Mouse (Mus musculus) liver, embryonic 14.5 days (tissue): ENCODE measurements around the gene A930033H14Rik. TPM values are rescaled to one million over a fixed set of nuclear protein-coding genes. Genes with fewer than 3 reads are reported as not detected.

ENCODE experiments used
- ATAC-seq: fragments of 200-750 bp; cut with Nextera tagmentation; 2 replicates; pipeline ENCODE4 v1.8.0; 2017; ENCODE audit warnings: moderate number of reproducible peaks, mild to moderate bottlenecking, moderate library complexity; ENCODE audit not compliant: insufficient read depth
- DNase-seq, 3 experiments: peaks; one replicate each; pipeline ENCODE4 v3.0.0-alpha.2; 2012 to 2013; ENCODE audit warnings: low read depth in 3 of 3, low spot score in 3 of 3
- H3K27ac ChIP-seq: fragments of 300-500 bp; sonication (generic); 2 replicates; pipeline ENCODE4 v1.5.1; 2014; ENCODE audit warnings: moderate library complexity, mild to moderate bottlenecking, control low read depth, inconsistent platforms
- H3K27me3 ChIP-seq: fragments of 300-500 bp; sonication (generic); 2 replicates; pipeline ENCODE4 v1.6.1; 2014; ENCODE audit warnings: mild to moderate bottlenecking, low read length, moderate library complexity; ENCODE audit not compliant: control insufficient read depth, insufficient read depth
- H3K36me3 ChIP-seq: fragments of 300-500 bp; sonication (generic); replicated peaks from 2 replicates; pipeline ENCODE4 v1.6.1; 2014; ENCODE audit warnings: low read depth; ENCODE audit not compliant: control insufficient read depth, insufficient read depth
- H3K4me1 ChIP-seq, 2 experiments: fragments of 200-500 bp in 1 of 2; fragments of 300-500 bp in 1 of 2; sonication (generic) in 1 of 2; replicated peaks; 2 replicates each; pipeline ENCODE4 v1.6.1; 2012 to 2014; ENCODE audit warnings: antibody characterized with exemption in 1 of 2, inconsistent platforms in 1 of 2, low read length in 1 of 2; ENCODE audit not compliant: control insufficient read depth in 2 of 2, insufficient read depth in 2 of 2
- H3K4me2 ChIP-seq: fragments of 300-500 bp; sonication (generic); 2 replicates; pipeline ENCODE4 v1.6.1; 2014; ENCODE audit warnings: low read depth, mild to moderate bottlenecking, control low read depth, moderate library complexity
- H3K4me3 ChIP-seq, 2 experiments: fragments of 200-500 bp in 1 of 2; fragments of 300-500 bp in 1 of 2; sonication (generic) in 1 of 2; 2 replicates each; pipeline ENCODE4 v1.5.1; 2012 to 2014; ENCODE audit warnings: low read depth in 2 of 2, low read length in 2 of 2, mild to moderate bottlenecking in 2 of 2, control low read depth in 1 of 2, inconsistent platforms in 1 of 2, moderate library complexity in 1 of 2; ENCODE audit not compliant: insufficient read depth in 1 of 2
- H3K9ac ChIP-seq: fragments of 300-500 bp; sonication (generic); replicated peaks from 2 replicates; pipeline ENCODE4 v1.6.1; 2014; ENCODE audit warnings: mild to moderate bottlenecking, control low read depth, moderate library complexity
- H3K9me3 ChIP-seq: fragments of 300-500 bp; sonication (generic); 2 replicates; pipeline ENCODE4 v1.6.1; 2016; ENCODE audit warnings: low read length, mixed read lengths; ENCODE audit not compliant: control insufficient read depth
- CTCF ChIP-seq: IDR thresholded peaks from 2 replicates; pipeline ENCODE4 v1.5.1; 2016; ENCODE audit warnings: antibody characterized with exemption, low read depth, control low read depth
- EP300 ChIP-seq: IDR thresholded peaks from 2 replicates; pipeline ENCODE4 v1.6.1; 2016; ENCODE audit warnings: antibody characterized with exemption, low read depth
- WGBS: fragments of 180-500 bp; shearing (Covaris S2); extraction: QIAGEN DNeasy Blood & Tissue Kit; methylation state at CpG from one replicate; pipeline ENCODE4 v1.1.7; 2014; ENCODE audit not compliant: insufficient replicate concordance; 5-methylcytosine and 5-hydroxymethylcytosine counted together
- polyA plus RNA-seq, 2 experiments: library from polyadenylated mRNA; depleted of rRNA in 1 of 2; stranded (reverse) in 1 of 2; unstranded in 1 of 2; fragments of >200 nt; fragmentation: Nextera tagmentation in 1 of 2; extraction: Ambion mirVana in 1 of 2; gene quantifications; 2 replicates each; pipeline versions ENCODE4 v1.2.1 to v1.2.3; 2012 to 2014

A930033H14Rik gene
- polyA plus RNA-seq, 2 experiments, result 0.18 to 0.51 TPM

DNA sequence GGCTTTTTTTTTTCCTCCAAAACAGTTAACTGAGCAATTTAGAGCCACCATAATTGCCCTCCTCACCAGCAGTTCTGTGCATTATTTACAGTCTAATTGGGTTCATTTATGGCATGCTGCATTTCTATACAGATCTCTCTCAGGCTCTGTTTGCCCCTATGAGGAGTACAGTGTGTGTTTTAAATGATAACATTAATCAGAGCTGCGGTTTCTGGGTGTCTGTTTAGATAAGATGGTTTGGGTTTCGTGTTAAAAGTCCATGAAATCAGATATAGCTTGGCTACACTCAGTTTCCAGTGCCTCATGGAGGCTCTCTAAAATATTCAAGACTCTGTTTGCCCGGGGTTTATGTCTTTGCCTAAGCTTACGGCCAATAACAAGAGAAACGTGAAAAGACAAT is 42.7 kb upstream of the A930033H14Rik start:
- ATAC-seq, result no peak
- no peaks in the 10 kb centered on the region for H3K27me3 ChIP-seq
- no peak overlapping the region for H3K4me3 ChIP-seq
- no peaks in the 10 kb centered on the region for H3K9me3 ChIP-seq
- H3K27ac ChIP-seq, result no peak overlapping the region
- TF ChIP-seq CTCF (no peak), EP300 (peak; percentile 44; the same call in 1 of the 2 replicates)
- no peak overlapping the region for H3K4me2 ChIP-seq
- no peak for DNase-seq
- WGBS, result 18% methylated on average over 5 of the region's 5 CpGs
- no peak overlapping the region for H3K9ac ChIP-seq
- H3K4me1 ChIP-seq, result peaks cover 0 to 28% of the 10 kb centered on the region in 2 experiments; a peak in 2 of 4 replicates
- no peaks in the 10 kb centered on the region for H3K36me3 ChIP-seq

DNA sequence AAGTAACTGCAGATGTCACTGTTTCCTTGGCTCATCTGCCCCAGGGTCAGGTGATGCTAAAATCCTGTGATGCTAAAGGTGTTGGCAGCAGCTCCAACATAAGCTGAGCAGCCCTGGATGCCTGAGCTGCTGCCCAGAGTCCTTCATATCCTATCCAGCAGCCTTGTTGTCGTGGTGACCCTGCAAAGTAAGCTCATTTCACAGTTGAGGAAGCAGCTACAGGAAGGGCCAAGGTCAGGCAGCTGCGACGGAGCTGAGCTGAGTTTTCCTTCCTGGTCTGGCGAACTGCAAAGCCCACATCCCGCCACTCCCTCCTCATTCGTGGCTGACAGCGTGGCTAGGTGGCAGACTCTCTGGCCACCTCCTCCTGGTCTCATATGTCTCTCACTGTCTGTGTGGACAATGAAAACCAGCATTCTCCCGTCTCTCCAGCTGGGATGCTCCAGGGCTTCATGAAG is 41.5 kb upstream of the A930033H14Rik start:
- TF ChIP-seq CTCF (no peak), EP300 (no peak)

DNA sequence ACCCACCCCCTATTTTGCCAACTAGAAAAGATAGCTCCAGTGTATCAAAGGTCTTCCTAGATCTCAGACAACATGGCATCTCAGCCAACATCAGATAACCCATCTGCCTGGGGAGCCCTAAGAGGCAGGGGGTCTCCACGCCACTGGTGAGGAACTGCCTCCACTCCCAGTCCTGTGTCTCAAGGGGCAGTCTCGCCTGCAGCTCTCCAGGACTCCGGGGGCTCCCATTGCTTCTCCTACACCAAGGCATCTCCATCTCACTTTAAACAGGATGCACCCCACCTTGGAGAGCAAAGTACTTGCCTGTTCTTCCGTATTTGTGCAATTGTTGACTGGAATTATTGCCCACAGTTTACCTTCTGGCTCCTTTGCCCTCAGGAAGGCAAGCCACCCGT is 40.8 kb upstream of the A930033H14Rik start:
- peaks cover 0 to 24% of the 10 kb centered on the region in 2 experiments; a peak in 2 of 4 replicates for H3K4me1 ChIP-seq
- no peak overlapping the region for H3K4me3 ChIP-seq
- 52% methylated on average over 5 of the region's 5 CpGs for WGBS
- ATAC-seq (no peak), DNase-seq (no peak)
- H3K9me3 ChIP-seq, result no peaks in the 10 kb centered on the region
- no peak overlapping the region for H3K9ac ChIP-seq
- no peaks in the 10 kb centered on the region for H3K27me3 ChIP-seq
- no peaks in the 10 kb centered on the region for H3K36me3 ChIP-seq
- no peak overlapping the region for H3K27ac ChIP-seq
- TF ChIP-seq EP300, result no peak
- TF ChIP-seq CTCF, result no peak
- H3K4me2 ChIP-seq, result no peak overlapping the region

More for the DNA sequence above, 41.5 kb upstream of the A930033H14Rik start:
- Histone ChIP-seq H3K4me3 (no peak overlapping the region), H3K9ac (no peak overlapping the region), H3K27ac (no peak overlapping the region), H3K4me2 (no peak overlapping the region), H3K27me3 (no peaks in the 10 kb centered on the region), H3K9me3 (no peaks in the 10 kb centered on the region), H3K4me1 (peaks cover 0 to 26% of the 10 kb centered on the region in 2 experiments; a peak in 2 of 4 replicates), H3K36me3 (no peaks in the 10 kb centered on the region)
- ATAC-seq (peak; percentile 15; the same call in 1 of the 2 replicates), DNase-seq (no peak)
- WGBS, result 9% methylated on average over 8 of the region's 8 CpGs

DNA sequence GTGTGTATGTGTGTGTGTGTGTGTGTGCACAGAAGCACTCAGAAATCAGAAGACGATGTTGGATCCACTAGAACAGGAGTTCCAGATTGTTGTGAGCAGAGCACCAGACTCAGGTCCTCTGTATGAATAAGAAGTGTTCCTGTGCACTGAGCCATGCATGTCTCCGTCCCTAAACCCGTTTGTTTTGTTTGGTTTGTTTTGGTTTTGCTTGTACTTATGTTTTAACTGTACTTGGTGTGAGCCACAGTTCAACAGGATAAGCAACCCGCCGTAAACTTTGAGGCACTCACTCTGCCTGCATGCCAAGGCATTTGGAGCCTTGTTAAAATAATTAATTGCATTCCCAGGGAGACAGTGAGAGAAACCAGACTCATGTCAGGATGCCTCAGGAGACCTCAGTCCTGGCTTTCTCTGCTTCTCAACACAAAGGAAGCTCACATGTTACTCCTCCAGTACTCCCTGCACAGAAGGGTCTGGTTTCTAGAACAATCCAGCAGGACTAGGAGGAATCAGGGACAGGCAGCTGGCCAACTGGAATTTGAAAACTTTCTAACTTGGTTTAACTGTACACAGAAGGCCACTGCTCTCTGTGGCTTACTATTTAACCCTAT is 40.3 kb upstream of the A930033H14Rik start:
- TF ChIP-seq EP300 (no peak), CTCF (no peak)
- H3K9ac ChIP-seq, result no peak overlapping the region
- 52% methylated on average over 5 of the region's 5 CpGs for WGBS
- no peaks in the 10 kb centered on the region for H3K9me3 ChIP-seq
- no peak overlapping the region for H3K4me3 ChIP-seq
- DNase-seq, result no peak
- H3K4me1 ChIP-seq, result peaks cover 0 to 24% of the 10 kb centered on the region in 2 experiments; a peak in 2 of 4 replicates
- H3K4me2 ChIP-seq, result no peak overlapping the region
- no peaks in the 10 kb centered on the region for H3K36me3 ChIP-seq
- H3K27ac ChIP-seq, result no peak overlapping the region
- no peaks in the 10 kb centered on the region for H3K27me3 ChIP-seq
- no peak for ATAC-seq

DNA sequence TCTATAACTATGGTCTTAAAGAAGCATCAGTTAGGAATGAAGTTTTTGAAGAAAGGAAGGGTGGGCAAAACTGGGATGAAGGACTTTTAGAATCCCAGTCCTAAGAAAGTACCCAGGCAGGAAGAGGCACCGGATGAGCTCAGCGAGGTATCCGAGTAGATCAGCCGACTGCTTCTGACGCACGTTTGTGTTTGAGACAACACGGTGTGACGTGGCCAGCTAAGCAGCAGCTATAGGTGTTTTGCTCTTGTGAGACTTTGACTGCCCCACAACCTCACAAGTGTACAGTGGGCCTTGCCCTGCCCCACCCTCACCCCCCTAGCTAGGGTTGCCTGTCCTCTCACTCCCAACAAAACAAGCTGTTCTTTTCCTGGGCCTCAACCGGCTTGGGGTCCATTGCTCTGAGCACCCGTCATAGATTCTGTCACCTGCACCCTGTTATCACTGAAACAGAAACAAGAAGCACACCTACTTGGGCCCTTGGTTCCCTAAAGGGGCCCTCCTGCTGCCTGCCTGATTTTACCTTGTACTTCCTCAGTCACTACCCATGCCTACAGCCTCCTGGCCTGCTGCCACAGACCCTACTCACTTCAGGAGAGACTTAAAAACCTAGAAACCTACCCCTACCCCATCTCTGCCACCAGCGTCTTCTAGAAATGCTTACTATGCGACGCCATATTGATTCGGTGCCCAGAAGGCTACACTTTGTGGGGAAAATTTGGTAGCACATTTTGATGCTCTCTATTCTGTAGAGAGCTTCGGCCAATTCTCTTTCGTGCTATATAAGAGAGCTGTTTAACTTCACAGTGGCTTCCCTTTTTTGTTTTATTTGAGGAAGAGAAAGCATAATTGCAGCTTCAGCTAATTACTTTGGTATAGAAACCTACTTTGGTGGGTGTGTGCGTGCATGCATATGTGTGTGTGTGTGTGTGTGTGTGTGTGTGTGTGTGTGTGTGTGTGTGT is 39.5 kb upstream of the A930033H14Rik start:
- H3K27me3 ChIP-seq, result no peaks in the 10 kb centered on the region
- 69% methylated on average over 17 of the region's 17 CpGs for WGBS
- peaks cover 0 to 24% of the 10 kb centered on the region in 2 experiments; a peak in 2 of 4 replicates for H3K4me1 ChIP-seq
- H3K9ac ChIP-seq, result no peak overlapping the region
- DNase-seq (no peak), ATAC-seq (no peak)
- no peak overlapping the region for H3K4me2 ChIP-seq
- H3K9me3 ChIP-seq, result no peaks in the 10 kb centered on the region
- TF ChIP-seq CTCF (no peak), EP300 (no peak)
- no peak overlapping the region for H3K27ac ChIP-seq
- no peak overlapping the region for H3K4me3 ChIP-seq
- no peaks in the 10 kb centered on the region for H3K36me3 ChIP-seq
